ENCODE assay signal across 9 mouse cellular contexts in genomic region chr19:5851481-5851971, GRCm38 (mm10). TPM values are rescaled to one million over a fixed set of nuclear protein-coding genes. Genes with fewer than 3 reads are reported as not detected.
DNase-seq lines count a peak whose midpoint lies in the region; ATAC-seq and TF ChIP-seq lines count a peak whose summit lies in the region.
"Had no signal": no experiment of that assay in that cellular context is flagged by ENCODE, and none has a peak within 500 bp of the region (broad histone marks: within the 10 kb centered on the region; RNA-seq: fewer than 3 reads in every experiment).

No protein-coding gene starts in this region.

- H3K4me1 ChIP-seq in G1E (ENCODE audit: insufficient read depth, low read depth, low read length), result peaks cover 63% of the 10 kb centered on the region
- H3K4me1 ChIP-seq in heart, embryonic 11.5 days (ENCODE audit: control insufficient read depth, insufficient read depth, low read length), result peaks cover 58% of the 10 kb centered on the region
- peaks cover 53% of the 10 kb centered on the region for H3K4me1 ChIP-seq in liver, embryonic 11.5 days (replicated peaks; ENCODE audit: control insufficient read depth, insufficient read depth, low read length)

- H3K27me3 ChIP-seq in G1E (ENCODE audit: insufficient read depth, low read length), result no peaks in the 10 kb centered on the region
- H3K27me3 ChIP-seq in heart, embryonic 11.5 days (ENCODE audit: control insufficient read depth, insufficient read depth, low read length), result no peaks in the 10 kb centered on the region
- no peaks in the 10 kb centered on the region for H3K27me3 ChIP-seq in liver, embryonic 11.5 days (replicated peaks; ENCODE audit: control insufficient read depth, insufficient read depth, low read length)

- WGBS in heart, embryonic 11.5 days (ENCODE audit: insufficient replicate concordance), result 38% methylated on average over 5 of the region's 5 CpGs
- 42% methylated on average over 5 of the region's 5 CpGs for WGBS in liver, embryonic 11.5 days

- peak overlapping the region; percentile 31 for H3K4me2 ChIP-seq in heart, embryonic 11.5 days
- peak overlapping the region; percentile 43 for H3K4me2 ChIP-seq in liver, embryonic 11.5 days

- DNase-seq in heart, adult 11 months, result peak; percentile 96
- DNase-seq in heart, adult 8-10 months (ENCODE audit: low spot score), result no peak
- no peak for DNase-seq in G1E (ENCODE audit: low spot score)
- DNase-seq in liver, embryonic 11.5 days (ENCODE audit: low spot score), result no peak
- DNase-seq in spleen, adult 18-20 months, result no peak
- no peak for DNase-seq in urinary bladder, postnatal 10 days (ENCODE audit: low spot score)
- DNase-seq in left cerebral cortex, adult 9 months (ENCODE audit: low spot score in 2 of 2), result no peak
- DNase-seq: gastrocnemius, postnatal 36 days had no signal

- H3K36me3 ChIP-seq in G1E (replicated peaks), result peaks cover 51% of the 10 kb centered on the region
- peaks cover 16% of the 10 kb centered on the region for H3K36me3 ChIP-seq in heart, embryonic 11.5 days (ENCODE audit: control insufficient read depth, insufficient read depth, low read length)
- H3K36me3 ChIP-seq in liver, embryonic 11.5 days (ENCODE audit: control insufficient read depth, insufficient read depth, low read length), result peaks cover 20% of the 10 kb centered on the region; the same call in 1 of the 2 replicates

- H3K9ac ChIP-seq in heart, embryonic 11.5 days (ENCODE audit: low read depth, low read length), result peak overlapping the region; percentile 61
- 0 out of 2 replicates have a peak overlapping the region, but pooled peaks have one; percentile 1 for H3K9ac ChIP-seq in liver, embryonic 11.5 days (ENCODE audit: low read depth, low read length)

- no peak for ATAC-seq in G1E (ENCODE audit: extremely low read depth, insufficient number of reproducible peaks, low FRiP score, poor library complexity, severe bottlenecking)
- ATAC-seq in heart, embryonic 11.5 days (replicated peaks; ENCODE audit: insufficient number of reproducible peaks, low FRiP score, low TSS enrichment), result no peak
- no peak for ATAC-seq in liver, embryonic 11.5 days (replicated peaks; ENCODE audit: low FRiP score)

- no peak for TF ChIP-seq CTCF in G1E (IDR thresholded peaks at IDR 0.05; ENCODE audit: low read depth, low read length)

- H3K9me3 ChIP-seq in G1E (replicated peaks), result no peaks in the 10 kb centered on the region
- no peaks in the 10 kb centered on the region for H3K9me3 ChIP-seq in heart, embryonic 11.5 days (replicated peaks; ENCODE audit: control insufficient read depth, low read length)
- H3K9me3 ChIP-seq in liver, embryonic 11.5 days (ENCODE audit: control insufficient read depth, low read length), result no peaks in the 10 kb centered on the region

- peak overlapping the region; percentile 50; the same call in 1 of the 2 replicates for H3K4me3 ChIP-seq in G1E (ENCODE audit: low read depth, low read length)
- H3K4me3 ChIP-seq in heart, embryonic 11.5 days (ENCODE audit: low read depth, low read length), result no peak overlapping the region
- no peak overlapping the region for H3K4me3 ChIP-seq in liver, embryonic 11.5 days (ENCODE audit: low read depth, low read length)

- H3K27ac ChIP-seq in heart, embryonic 11.5 days (ENCODE audit: low read depth, low read length), result peak overlapping the region; percentile 65
- no peak overlapping the region; the same call in 1 of the 2 replicates for H3K27ac ChIP-seq in liver, embryonic 11.5 days (ENCODE audit: low read depth, low read length)

RNA-seq across cellular contexts. Expression of gene Frmd8, which starts 23.5 kb away (rescaled TPM):
- total RNA-seq in heart, adult 8-10 months (2022), result 1 to 10 TPM; 7.1 to 8.1 (median 7.5) TPM
- total RNA-seq in G1E (2014; fragmentation: Nextera tagmentation) (8.9 and 15.1 TPM in 2 replicates), G1E (2017) (14.5 and 15.2 TPM in 2 replicates)
- polyA plus RNA-seq in G1E (2012), result 21.0 and 21.9 TPM in 2 replicates
- 15.4 and 19.3 TPM in 2 replicates for polyA plus RNA-seq in heart, embryonic 11.5 days (2014; fragmentation: Nextera tagmentation; extraction: Ambion mirVana)
- polyA plus RNA-seq in liver, embryonic 11.5 days (2014; fragmentation: Nextera tagmentation; extraction: Ambion mirVana), result 26.8 and 27.9 TPM in 2 replicates

RNA-seq across cellular contexts. Expression of gene Slc25a45, which starts 26.1 kb away (rescaled TPM):
- 1 to 10 TPM; 2.4 to 3.8 (median 2.8) TPM for total RNA-seq in heart, adult 8-10 months (2022)
- total RNA-seq in G1E (2014; fragmentation: Nextera tagmentation) (3.5 and 6.4 TPM in 2 replicates), G1E (2017) (10.9 and 12.5 TPM in 2 replicates)
- 0.68 and 0.93 TPM in 2 replicates for polyA plus RNA-seq in G1E (2012)
- 2.1 and 2.3 TPM in 2 replicates for polyA plus RNA-seq in heart, embryonic 11.5 days (2014; fragmentation: Nextera tagmentation; extraction: Ambion mirVana)
- polyA plus RNA-seq in liver, embryonic 11.5 days (2014; fragmentation: Nextera tagmentation; extraction: Ambion mirVana), result 7.5 and 8.2 TPM in 2 replicates

RNA-seq across cellular contexts. Expression of gene Tigd3, which starts 42.4 kb away (rescaled TPM):
- total RNA-seq in heart, adult 8-10 months (2022), result under 1 TPM; 0.23 to 0.50 (median 0.34) TPM
- 0.90 and 2.1 TPM in 2 replicates for total RNA-seq in G1E (2014; fragmentation: Nextera tagmentation)
- 2.0 and 2.4 TPM in 2 replicates for total RNA-seq in G1E (2017)
- polyA plus RNA-seq in G1E (2012), result 0.70 and 1.0 TPM in 2 replicates
- 1.5 and 2.6 TPM in 2 replicates for polyA plus RNA-seq in heart, embryonic 11.5 days (2014; fragmentation: Nextera tagmentation; extraction: Ambion mirVana)
- 3.9 and 4.2 TPM in 2 replicates for polyA plus RNA-seq in liver, embryonic 11.5 days (2014; fragmentation: Nextera tagmentation; extraction: Ambion mirVana)
